Mouse (Mus musculus): ENCODE measurements at regions not wholly inside any gene's neighbourhood (a gene's known extent, or its start where the extent isn't known, plus 50 kb on each side); places are given as distances from the start of the nearest gene placed in this dataset.

GRCm38 (mm10) chr1:41390102-41390884, 584.9 kb downstream of the Tmem182 start:
- no peak overlapping the region for H3K4me2 ChIP-seq
- H3K27ac ChIP-seq, result no peak overlapping the region

GRCm38 (mm10) chr1:41391071-41391470, 585.7 kb downstream of the Tmem182 start:
- Histone ChIP-seq H3K4me1 (peaks cover 6% of the 10 kb centered on the region; the same call in 1 of the 2 replicates), H3K9ac (no peak overlapping the region), H3K4me2 (no peak overlapping the region), H3K4me3 (no peak overlapping the region), H3K9me3 (no peaks in the 10 kb centered on the region), H3K27ac (no peak overlapping the region), H3K36me3 (no peaks in the 10 kb centered on the region), H3K27me3 (no peaks in the 10 kb centered on the region)
- ATAC-seq (ENCODE audit: insufficient number of reproducible peaks, low FRiP score, low TSS enrichment, low read depth), result no peak
- 80% methylated on average over 7 of the region's 7 CpGs for WGBS

More at GRCm38 (mm10) chr1:41390102-41390884, 584.9 kb downstream of the Tmem182 start:
- no peak overlapping the region for H3K9ac ChIP-seq
- H3K9me3 ChIP-seq, result no peaks in the 10 kb centered on the region
- no peak overlapping the region for H3K4me3 ChIP-seq
- 28% methylated on average over 11 of the region's 11 CpGs for WGBS
- peaks cover 6% of the 10 kb centered on the region; the same call in 1 of the 2 replicates for H3K4me1 ChIP-seq
- no peaks in the 10 kb centered on the region for H3K27me3 ChIP-seq
- ATAC-seq (ENCODE audit: insufficient number of reproducible peaks, low FRiP score, low TSS enrichment, low read depth), result no peak; the same call in 1 of the 2 replicates
- no peaks in the 10 kb centered on the region for H3K36me3 ChIP-seq

- no peak for ATAC-seq (ENCODE audit: insufficient number of reproducible peaks, low FRiP score, low TSS enrichment, low read depth)
Measured at GRCm38 (mm10) chr1:41393287-41393686, 587.9 kb downstream of the Tmem182 start.

GRCm38 (mm10) chr1:41395081-41395480, 589.7 kb downstream of the Tmem182 start:
- no peak overlapping the region for H3K9ac ChIP-seq
- peaks cover 5% of the 10 kb centered on the region; the same call in 1 of the 2 replicates for H3K4me1 ChIP-seq
- ATAC-seq (ENCODE audit: insufficient number of reproducible peaks, low FRiP score, low TSS enrichment, low read depth), result no peak
- H3K27me3 ChIP-seq, result no peaks in the 10 kb centered on the region
- no peaks in the 10 kb centered on the region for H3K36me3 ChIP-seq
- H3K4me2 ChIP-seq, result no peak overlapping the region
- H3K27ac ChIP-seq, result no peak overlapping the region
- 78% methylated on average over 3 of the region's 3 CpGs for WGBS
- H3K4me3 ChIP-seq, result no peak overlapping the region
- no peaks in the 10 kb centered on the region for H3K9me3 ChIP-seq

More at GRCm38 (mm10) chr1:41393287-41393686, 587.9 kb downstream of the Tmem182 start:
- Histone ChIP-seq H3K36me3 (no peaks in the 10 kb centered on the region), H3K4me3 (no peak overlapping the region), H3K9me3 (no peaks in the 10 kb centered on the region), H3K4me2 (no peak overlapping the region), H3K9ac (no peak overlapping the region), H3K27ac (no peak overlapping the region), H3K4me1 (peaks cover 6% of the 10 kb centered on the region; the same call in 1 of the 2 replicates), H3K27me3 (no peaks in the 10 kb centered on the region)
- 64% methylated on average over 4 of the region's 4 CpGs for WGBS

DNA sequence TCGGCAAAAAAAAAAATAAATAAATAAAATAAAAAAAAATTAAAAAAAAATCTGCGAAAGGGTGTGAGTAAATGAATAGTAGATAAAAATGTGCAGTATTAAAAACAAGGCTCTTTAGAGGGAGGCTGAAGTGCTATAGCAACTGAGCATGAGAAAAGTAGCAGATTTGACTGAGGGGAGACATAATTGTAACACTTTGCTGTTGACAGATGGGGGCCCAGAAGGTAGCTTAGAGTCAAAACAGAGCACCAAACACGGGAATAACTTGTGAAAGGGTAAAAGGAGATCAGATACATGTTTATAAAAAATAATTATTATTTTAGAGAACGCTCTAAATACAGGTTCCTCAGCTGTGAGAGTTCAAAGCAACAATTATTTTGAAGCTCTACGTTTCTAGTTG, 605.1 kb downstream of the Tmem182 start:
- no peaks in the 10 kb centered on the region for H3K27me3 ChIP-seq
- H3K36me3 ChIP-seq, result no peaks in the 10 kb centered on the region
- H3K27ac ChIP-seq, result no peak overlapping the region
- H3K4me1 ChIP-seq, result no peaks in the 10 kb centered on the region
- H3K4me3 ChIP-seq, result no peak overlapping the region
- no peak for ATAC-seq (ENCODE audit: insufficient number of reproducible peaks, low FRiP score, low TSS enrichment, low read depth)
- H3K9me3 ChIP-seq, result no peaks in the 10 kb centered on the region
- 83% methylated on average over 5 of the region's 5 CpGs for WGBS
- no peak overlapping the region for H3K9ac ChIP-seq
- no peak overlapping the region for H3K4me2 ChIP-seq

- no peaks in the 10 kb centered on the region for H3K9me3 ChIP-seq
- 78% methylated on average over 3 of the region's 3 CpGs for WGBS
- ATAC-seq (ENCODE audit: insufficient number of reproducible peaks, low FRiP score, low TSS enrichment, low read depth), result no peak
- no peak overlapping the region for H3K9ac ChIP-seq
- no peaks in the 10 kb centered on the region for H3K27me3 ChIP-seq
- H3K4me1 ChIP-seq, result no peaks in the 10 kb centered on the region
- no peak overlapping the region for H3K4me3 ChIP-seq
- no peak overlapping the region for H3K4me2 ChIP-seq
- H3K27ac ChIP-seq, result no peak overlapping the region
- no peaks in the 10 kb centered on the region for H3K36me3 ChIP-seq
Measured at GRCm38 (mm10) chr1:41411641-41412040, 606.2 kb downstream of the Tmem182 start.

DNA sequence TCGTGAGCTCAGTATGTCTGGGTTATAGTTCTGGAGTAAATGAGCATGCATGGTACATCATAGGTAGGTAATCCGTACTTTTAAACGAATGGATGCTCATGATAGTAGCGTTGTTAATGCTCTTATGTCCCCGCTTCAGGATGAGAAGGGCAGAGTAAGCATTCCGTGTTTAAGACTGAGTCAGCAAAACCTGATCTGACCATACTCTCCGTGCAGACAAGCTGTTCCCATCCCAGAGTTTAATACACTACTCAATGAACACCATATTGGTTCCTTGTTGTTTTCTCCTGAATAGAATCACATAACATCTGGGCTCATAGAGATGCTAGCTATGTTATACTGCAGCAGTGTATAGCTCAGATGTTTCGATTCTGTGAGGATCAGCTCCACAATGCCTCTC, 606.7 kb downstream of the Tmem182 start:
- no peak overlapping the region for H3K9ac ChIP-seq
- no peaks in the 10 kb centered on the region for H3K9me3 ChIP-seq
- ATAC-seq (ENCODE audit: insufficient number of reproducible peaks, low FRiP score, low TSS enrichment, low read depth), result no peak
- H3K27ac ChIP-seq, result no peak overlapping the region
- no peak overlapping the region for H3K4me2 ChIP-seq
- 84% methylated on average over 8 of the region's 8 CpGs for WGBS
- no peak overlapping the region for H3K4me3 ChIP-seq
- H3K27me3 ChIP-seq, result no peaks in the 10 kb centered on the region
- H3K4me1 ChIP-seq, result no peaks in the 10 kb centered on the region
- H3K36me3 ChIP-seq, result no peaks in the 10 kb centered on the region

GRCm38 (mm10) chr1:41420489-41421327, 615.3 kb downstream of the Tmem182 start:
- Histone ChIP-seq H3K4me3 (no peak overlapping the region), H3K9me3 (no peaks in the 10 kb centered on the region), H3K4me1 (no peaks in the 10 kb centered on the region), H3K27ac (no peak overlapping the region), H3K36me3 (no peaks in the 10 kb centered on the region), H3K4me2 (no peak overlapping the region), H3K27me3 (no peaks in the 10 kb centered on the region), H3K9ac (no peak overlapping the region)
- 75% methylated on average over 3 of the region's 3 CpGs for WGBS
- ATAC-seq (ENCODE audit: insufficient number of reproducible peaks, low FRiP score, low TSS enrichment, low read depth), result no peak

- Histone ChIP-seq H3K4me3 (no peak overlapping the region), H3K27ac (no peak overlapping the region), H3K27me3 (no peaks in the 10 kb centered on the region), H3K9ac (no peak overlapping the region), H3K9me3 (no peaks in the 10 kb centered on the region), H3K36me3 (no peaks in the 10 kb centered on the region), H3K4me2 (no peak overlapping the region), H3K4me1 (no peaks in the 10 kb centered on the region)
- no peak for ATAC-seq (ENCODE audit: insufficient number of reproducible peaks, low FRiP score, low TSS enrichment, low read depth)
- WGBS, result 57% methylated on average over 6 of the region's 6 CpGs
Measured at GRCm38 (mm10) chr1:41427853-41428252, 622.5 kb downstream of the Tmem182 start.

- H3K27me3 ChIP-seq, result no peaks in the 10 kb centered on the region
- ATAC-seq (ENCODE audit: insufficient number of reproducible peaks, low FRiP score, low TSS enrichment, low read depth), result no peak
- no peak overlapping the region for H3K27ac ChIP-seq
- no peak overlapping the region for H3K4me2 ChIP-seq
- H3K36me3 ChIP-seq, result no peaks in the 10 kb centered on the region
- WGBS, result 47% methylated on average over 7 of the region's 7 CpGs
- no peaks in the 10 kb centered on the region for H3K9me3 ChIP-seq
- no peak overlapping the region for H3K4me3 ChIP-seq
- H3K9ac ChIP-seq, result no peak overlapping the region
- no peaks in the 10 kb centered on the region for H3K4me1 ChIP-seq
Measured at GRCm38 (mm10) chr1:41431127-41431690, 625.8 kb downstream of the Tmem182 start.

DNA sequence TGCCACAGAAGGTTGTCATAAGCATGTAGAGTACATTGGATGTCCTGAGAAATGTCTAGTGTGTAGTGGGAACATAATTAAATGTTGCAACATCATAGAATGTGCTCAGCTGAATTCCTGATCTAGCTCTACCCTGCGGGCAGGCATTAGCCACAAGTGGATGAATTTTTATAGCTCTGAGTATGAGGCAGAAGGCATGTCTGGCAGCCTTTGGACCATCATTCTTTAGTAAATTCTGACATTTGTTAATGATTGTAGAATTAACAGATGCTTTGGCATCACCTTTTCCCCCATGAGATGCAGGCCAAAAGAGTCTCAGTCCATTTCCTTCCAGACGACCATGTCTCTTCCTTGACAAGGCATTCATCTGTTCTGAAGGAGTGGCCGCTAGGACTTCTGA, 630.0 kb downstream of the Tmem182 start:
- WGBS, result 72% methylated on average over 3 of the region's 3 CpGs
- Histone ChIP-seq H3K4me2 (no peak overlapping the region), H3K27me3 (no peaks in the 10 kb centered on the region), H3K9me3 (no peaks in the 10 kb centered on the region), H3K36me3 (no peaks in the 10 kb centered on the region), H3K9ac (no peak overlapping the region), H3K4me1 (no peaks in the 10 kb centered on the region), H3K27ac (no peak overlapping the region), H3K4me3 (no peak overlapping the region)
- ATAC-seq (ENCODE audit: insufficient number of reproducible peaks, low FRiP score, low TSS enrichment, low read depth), result no peak

DNA sequence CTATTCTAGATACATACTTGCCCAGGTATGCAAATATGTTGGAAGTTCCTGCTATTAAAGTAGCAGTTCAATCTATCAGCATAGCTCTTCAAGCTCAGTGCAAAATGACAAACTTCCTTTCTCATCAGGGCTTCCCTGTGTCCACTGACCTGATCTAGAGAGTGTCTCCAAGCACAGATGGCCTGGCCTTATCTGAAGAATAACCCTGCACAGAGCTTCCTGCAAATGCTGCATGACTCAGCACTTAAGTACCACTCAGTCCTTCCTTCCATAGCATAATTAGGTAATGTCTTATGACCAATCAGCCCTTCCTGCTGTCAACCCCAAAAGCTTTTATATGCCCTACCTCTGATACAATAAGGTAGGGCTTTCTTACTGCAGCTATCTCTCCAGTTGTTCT, 644.6 kb downstream of the Tmem182 start:
- H3K4me2 ChIP-seq, result no peak overlapping the region
- no peaks in the 10 kb centered on the region for H3K4me1 ChIP-seq
- H3K4me3 ChIP-seq, result no peak overlapping the region
- no peaks in the 10 kb centered on the region for H3K9me3 ChIP-seq
- H3K9ac ChIP-seq, result no peak overlapping the region
- no peaks in the 10 kb centered on the region for H3K27me3 ChIP-seq
- H3K27ac ChIP-seq, result no peak overlapping the region
- ATAC-seq (ENCODE audit: insufficient number of reproducible peaks, low FRiP score, low TSS enrichment, low read depth), result no peak
- H3K36me3 ChIP-seq, result no peaks in the 10 kb centered on the region

Data from limb, embryonic 15.5 days (tissue).